Comparison of ENCODE assay signal across 9 mouse cellular contexts in genomic region chr11:118460280-118460679, GRCm38 (mm10). TPM values are rescaled to one million over a fixed set of nuclear protein-coding genes. Genes with fewer than 3 reads are reported as not detected.
DNase-seq lines count a peak whose midpoint lies in the region; ATAC-seq and TF ChIP-seq lines count a peak whose summit lies in the region.
"Had no signal": no experiment of that assay in that cellular context is flagged by ENCODE, and none has a peak within 500 bp of the region (broad histone marks: within the 10 kb centered on the region; RNA-seq: fewer than 3 reads in every experiment).

No protein-coding gene starts in this region.

- DNase-seq in CD4-positive, CD25-positive, alpha-beta regulatory T cell, adult 2 months (ENCODE audit: low read depth, low spot score): peak; percentile 75
- DNase-seq in lung, embryonic 14.5 days: peak; percentile 59
- no peak for DNase-seq in lung, postnatal 14 days
- DNase-seq in limb, embryonic 11.5 days (ENCODE audit: low spot score): peak; percentile 62
- DNase-seq in thymus, postnatal 25 days: peak; percentile 47
- no peak for DNase-seq in right cerebral cortex, postnatal 14 days
- no peak for DNase-seq in heart, postnatal 36 days

- no peak overlapping the region for H3K27ac ChIP-seq in lung, embryonic 14.5 days (ENCODE audit: low read depth)
- no peak overlapping the region for H3K27ac ChIP-seq in limb, embryonic 11.5 days (replicated peaks; ENCODE audit: low read depth, low read length)

- 61% methylated on average over 6 of the region's 6 CpGs for WGBS in lung, embryonic 14.5 days
- 66% methylated on average over 6 of the region's 6 CpGs for WGBS in limb, embryonic 11.5 days

- H3K4me1 ChIP-seq in lung, embryonic 14.5 days (ENCODE audit: insufficient read depth): no peaks in the 10 kb centered on the region
- peaks cover 2% of the 10 kb centered on the region; the same call in 1 of the 2 replicates for H3K4me1 ChIP-seq in limb, embryonic 11.5 days (ENCODE audit: control insufficient read depth, insufficient read depth, low read length)

- H3K4me3 ChIP-seq in lung, embryonic 14.5 days (ENCODE audit: low read depth, low read length): no peak overlapping the region
- H3K4me3 ChIP-seq in limb, embryonic 11.5 days (ENCODE audit: low read depth, low read length): no peak overlapping the region

- H3K9ac ChIP-seq in lung, embryonic 14.5 days: no peak overlapping the region
- H3K9ac ChIP-seq in limb, embryonic 11.5 days (ENCODE audit: low read length): no peak overlapping the region

- TF ChIP-seq CTCF in lung, embryonic 14.5 days (IDR thresholded peaks at IDR 0.05; ENCODE audit: low read depth): peak; percentile 69

- ATAC-seq in CD4-positive, CD25-positive, alpha-beta regulatory T cell, adult 4 months: no peak
- no peak for ATAC-seq in lung, embryonic 14.5 days (ENCODE audit: insufficient read depth)
- ATAC-seq in limb, embryonic 11.5 days (ENCODE audit: insufficient number of reproducible peaks, low FRiP score, low TSS enrichment, low read depth): no peak

- no peaks in the 10 kb centered on the region for H3K27me3 ChIP-seq in lung, embryonic 14.5 days (ENCODE audit: insufficient read depth, low read length)
- no peaks in the 10 kb centered on the region for H3K27me3 ChIP-seq in limb, embryonic 11.5 days (ENCODE audit: control insufficient read depth, insufficient read depth, low read length)

- H3K36me3 ChIP-seq in lung, embryonic 14.5 days (ENCODE audit: insufficient read depth): no peaks in the 10 kb centered on the region
- H3K36me3 ChIP-seq in limb, embryonic 11.5 days (ENCODE audit: control insufficient read depth, insufficient read depth, low read length): no peaks in the 10 kb centered on the region

- H3K4me2 ChIP-seq in lung, embryonic 14.5 days: no peak overlapping the region
- H3K4me2 ChIP-seq in limb, embryonic 11.5 days (ENCODE audit: low read depth, severe bottlenecking): no peak overlapping the region

- peaks cover 3% of the 10 kb centered on the region; the same call in 1 of the 2 replicates for H3K9me3 ChIP-seq in lung, embryonic 14.5 days (ENCODE audit: low read depth, low read length)
- H3K9me3 ChIP-seq in limb, embryonic 11.5 days (ENCODE audit: control insufficient read depth, low read length): peaks cover 5% of the 10 kb centered on the region

- intact Hi-C loops in heart, postnatal 36 days (cut with DNase I): no loop called here

RNA-seq across cellular contexts. Expression of gene Engase, which starts 16.3 kb away (rescaled TPM):
- polyA plus RNA-seq in CD4-positive, CD25-positive, alpha-beta regulatory T cell, adult 4 months (2017; shearing (Covaris generic)): 1 to 10 TPM; 2.3 to 5.1 TPM
- polyA plus RNA-seq in lung, embryonic 14.5 days (2014; fragmentation: Nextera tagmentation; extraction: Ambion mirVana): 7.0 and 10.5 TPM in 2 replicates
- 4.8 and 8.5 TPM in 2 replicates for polyA plus RNA-seq in limb, embryonic 11.5 days (2014; fragmentation: Nextera tagmentation; extraction: Ambion mirVana)
- total RNA-seq in heart, postnatal 36 days (2021): 1 to 10 TPM; 5.4 to 7.4 TPM

RNA-seq across cellular contexts. Expression of gene C1qtnf1, which starts 32.3 kb away (rescaled TPM):
- not detected for polyA plus RNA-seq in CD4-positive, CD25-positive, alpha-beta regulatory T cell, adult 4 months (2017; shearing (Covaris generic))
- polyA plus RNA-seq in lung, embryonic 14.5 days (2014; fragmentation: Nextera tagmentation; extraction: Ambion mirVana): 6.6 and 7.7 TPM in 2 replicates
- 3.5 and 4.2 TPM in 2 replicates for polyA plus RNA-seq in limb, embryonic 11.5 days (2014; fragmentation: Nextera tagmentation; extraction: Ambion mirVana)
- total RNA-seq in heart, postnatal 36 days (2021): 10 to 100 TPM; 19.8 to 24.5 TPM
- total RNA-seq: hematopoietic stem cell, adult 5-6 weeks had no signal

RNA-seq across cellular contexts. Expression of gene Cant1, which starts 41.4 kb away (rescaled TPM):
- 10 to 100 TPM; 12.9 to 13.6 TPM for polyA plus RNA-seq in CD4-positive, CD25-positive, alpha-beta regulatory T cell, adult 4 months (2017; shearing (Covaris generic))
- polyA plus RNA-seq in lung, embryonic 14.5 days (2014; fragmentation: Nextera tagmentation; extraction: Ambion mirVana): 27.7 and 31.4 TPM in 2 replicates
- polyA plus RNA-seq in limb, embryonic 11.5 days (2014; fragmentation: Nextera tagmentation; extraction: Ambion mirVana): 23.9 and 27.1 TPM in 2 replicates
- 10 to 100 TPM; 16.4 to 18.3 TPM for total RNA-seq in heart, postnatal 36 days (2021)

RNA-seq across cellular contexts. Expression of gene Lgals3bp, which starts 58.4 kb away (rescaled TPM):
- 100 to 1,000 TPM in 1 of 2 experiments, 10 to 100 TPM in 1; 93.7 to 163 TPM for polyA plus RNA-seq in CD4-positive, CD25-positive, alpha-beta regulatory T cell, adult 4 months (2017; shearing (Covaris generic))
- 2.9 and 3.8 TPM in 2 replicates for polyA plus RNA-seq in lung, embryonic 14.5 days (2014; fragmentation: Nextera tagmentation; extraction: Ambion mirVana)
- polyA plus RNA-seq in limb, embryonic 11.5 days (2014; fragmentation: Nextera tagmentation; extraction: Ambion mirVana): 3.6 and 4.1 TPM in 2 replicates
- total RNA-seq in heart, postnatal 36 days (2021): 10 to 100 TPM; 26.2 to 48.2 TPM

Comparison
In these comparisons a context has a peak if more than half of its experiments do, and no peak if none do; other contexts are left out.
1. DNase-seq: peak in CD4-positive, CD25-positive, alpha-beta regulatory T cell, adult 2 months (single experiment), lung, embryonic 14.5 days (single experiment), limb, embryonic 11.5 days (single experiment) and thymus, postnatal 25 days (single experiment); none in lung, postnatal 14 days (single experiment), right cerebral cortex, postnatal 14 days (single experiment) and heart, postnatal 36 days (0 of 2).